Mouse (Mus musculus): Measurements from ENCODE around the gene Gm266.

DNA sequence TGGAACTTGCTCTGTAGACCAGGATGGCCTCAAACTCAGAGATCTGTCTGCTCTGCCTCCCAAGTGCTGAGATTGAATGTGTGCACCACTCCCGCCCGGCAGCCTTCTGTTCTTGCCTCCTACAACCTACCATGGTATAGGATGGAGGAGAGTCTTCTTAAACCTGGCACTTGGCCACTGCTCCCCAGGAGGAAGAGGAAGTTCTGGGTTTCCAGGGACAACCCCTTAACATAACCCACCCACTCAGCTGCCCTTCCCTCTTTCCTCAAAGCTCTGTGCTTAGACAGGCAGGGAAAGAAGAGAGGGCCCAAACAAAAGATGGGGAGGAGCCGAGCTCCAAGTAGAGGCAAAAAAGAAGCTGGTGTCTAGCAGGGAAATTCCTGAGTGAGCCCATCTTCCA, 44.1 kb downstream of the Gm266 start:
- TF ChIP-seq POLR2A (IDR thresholded peaks at IDR 0.05; ENCODE audit: borderline replicate concordance, low read depth, low read length): no peak
- TF ChIP-seq CTCF (IDR thresholded peaks at IDR 0.05; ENCODE audit: low read depth, low read length): no peak

Measured in bone marrow macrophage, adult 2 months (primary cell).